Mouse (Mus musculus): ENCODE data around the gene Heatr4. TPM values are rescaled to one million over a fixed set of nuclear protein-coding genes. Genes with fewer than 3 reads are reported as not detected.

Heatr4 gene
- total RNA-seq, 2 experiments from 2014 or later, result 0.12 TPM; not detected in 1

DNA sequence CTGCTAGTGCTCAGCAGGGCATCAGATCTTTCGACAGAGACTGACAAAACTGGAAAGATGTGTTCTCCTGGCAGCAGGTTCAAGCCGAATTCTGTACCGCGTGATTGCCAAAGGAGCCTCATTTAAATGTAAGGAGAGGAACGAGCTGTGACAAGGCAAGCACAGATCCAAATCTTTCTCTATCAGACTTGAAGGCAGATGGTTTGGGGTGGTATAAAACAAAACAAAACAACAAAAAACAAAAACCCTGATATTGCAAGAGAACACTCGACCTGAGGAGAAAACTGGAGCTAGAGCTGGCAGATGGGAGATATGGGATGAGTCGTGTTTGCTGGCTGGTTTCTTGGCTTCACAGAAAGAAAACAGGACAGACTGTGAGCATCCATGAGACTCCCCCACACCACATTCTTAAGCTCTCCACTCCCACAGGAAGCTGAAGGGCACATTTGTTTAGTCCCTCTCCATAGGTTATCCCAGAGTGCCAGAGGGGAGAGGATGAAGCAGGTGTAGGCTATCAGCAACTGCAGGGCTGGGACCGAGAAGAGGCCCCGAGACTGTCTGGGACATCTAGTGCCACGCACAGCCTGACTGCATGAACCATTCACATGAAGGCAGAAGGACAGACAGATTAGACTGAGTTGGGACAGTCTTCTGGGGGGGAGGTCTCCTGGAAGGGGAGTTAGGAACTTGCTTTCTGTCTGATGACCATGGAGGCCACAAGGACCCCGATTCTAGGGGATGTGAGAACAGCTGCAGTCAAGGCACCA lies 13.9 kb upstream of the Heatr4 start:
- DNase-seq (ENCODE audit: low spot score in 2 of 2), result no peak

DNA sequence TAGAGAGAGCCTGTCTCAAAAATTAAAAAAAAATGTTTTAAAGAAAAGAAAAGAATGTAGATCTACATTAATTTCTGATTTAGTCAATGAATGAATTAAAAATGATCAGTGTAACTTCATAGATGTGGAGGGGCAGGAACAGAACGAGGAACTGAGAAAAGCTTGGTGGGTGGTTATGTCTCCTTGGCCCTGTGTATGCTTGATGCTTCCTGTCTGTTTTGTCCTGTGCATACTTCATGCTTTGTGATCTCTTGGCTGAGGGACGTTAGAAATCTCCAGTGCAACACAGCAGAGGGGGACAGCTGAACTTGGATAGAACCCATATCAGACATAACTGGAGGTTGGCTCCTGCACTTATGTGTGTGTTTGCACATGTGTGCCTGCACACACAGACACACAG lies 12.6 kb upstream of the Heatr4 start:
- DNase-seq (ENCODE audit: low spot score in 2 of 2), result no peak

DNA sequence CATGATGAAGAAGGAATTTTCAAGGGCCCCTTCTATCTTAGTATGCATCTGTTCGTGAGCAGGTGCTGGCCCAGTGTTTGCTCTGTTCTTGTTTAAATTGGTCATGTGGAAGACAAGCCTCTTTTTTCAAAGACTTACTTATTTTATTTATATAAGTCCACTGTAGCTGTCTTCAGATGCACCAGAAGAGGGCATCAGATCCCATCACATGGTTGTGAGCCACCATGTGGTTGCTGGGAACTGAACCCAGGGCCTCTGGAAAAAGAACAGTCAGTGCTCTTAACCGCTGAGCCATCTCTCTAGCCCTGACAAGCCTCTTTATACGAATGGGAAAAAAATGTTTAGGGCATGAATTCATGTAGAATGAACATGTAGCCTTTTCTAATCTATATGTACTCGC lies 4.7 kb upstream of the Heatr4 start:
- no peak for DNase-seq (ENCODE audit: low spot score in 2 of 2)

DNA sequence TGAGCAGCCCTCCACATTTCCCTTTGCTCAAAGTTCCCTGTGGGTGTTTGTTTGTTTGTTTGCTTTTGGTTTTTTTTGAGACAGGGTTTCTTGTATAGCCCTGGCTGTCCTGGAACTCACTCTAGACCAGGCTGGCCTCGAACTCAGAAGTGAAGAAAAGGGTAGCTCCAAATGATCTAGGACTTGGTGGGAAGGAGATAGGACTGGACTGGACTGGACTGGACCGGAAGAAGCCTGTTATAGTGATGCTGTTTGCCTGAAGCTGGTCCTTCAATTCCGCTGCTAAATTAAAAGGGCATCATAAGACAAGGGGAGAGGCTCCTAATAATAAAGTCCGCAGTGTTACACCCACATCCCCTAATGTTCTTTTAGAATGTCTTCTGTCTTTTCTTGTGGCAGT lies 3.8 kb upstream of the Heatr4 start:
- no peak for DNase-seq (ENCODE audit: low spot score in 2 of 2)

DNA sequence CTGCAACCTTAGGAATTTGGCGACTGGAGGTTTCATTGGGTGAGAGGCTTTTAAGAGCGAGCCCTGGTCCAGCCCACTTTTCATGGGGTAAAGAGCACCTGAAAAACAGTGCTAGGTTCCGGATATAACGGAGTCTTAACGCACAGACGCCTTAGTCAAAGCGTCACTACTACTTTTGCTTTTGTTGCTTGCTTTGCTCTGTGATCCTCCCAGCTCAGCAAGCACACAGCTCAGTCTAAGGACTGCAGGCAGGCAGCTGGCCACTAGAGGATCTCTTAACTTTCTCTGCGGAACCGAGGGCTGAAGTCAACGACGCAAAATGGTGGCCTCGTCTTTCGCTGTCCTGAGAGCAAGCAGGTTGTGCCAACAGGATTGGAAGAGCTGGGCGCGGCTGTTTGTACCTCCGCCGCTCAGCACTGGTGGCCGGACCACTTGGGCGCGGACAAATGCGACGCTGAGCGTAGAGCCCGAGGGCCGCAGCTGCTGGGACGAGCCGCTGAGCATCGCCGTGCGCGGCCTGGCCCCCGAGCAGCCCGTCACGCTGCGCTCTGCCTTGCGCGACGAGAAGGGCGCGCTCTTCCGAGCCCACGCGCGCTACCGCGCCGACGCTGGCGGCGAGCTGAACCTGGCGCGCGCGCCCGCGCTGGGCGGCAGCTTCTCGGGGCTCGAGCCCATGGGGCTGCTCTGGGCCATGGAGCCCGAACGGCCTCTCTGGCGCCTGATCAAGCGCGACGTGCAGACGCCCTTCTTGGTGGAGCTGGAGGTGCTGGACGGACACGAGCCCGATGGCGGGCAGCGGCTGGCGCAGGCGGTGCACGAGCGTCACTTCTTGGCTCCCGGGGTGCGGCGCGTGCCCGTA lies 3.2 kb upstream of the Heatr4 start, which contains the start of gene Acot2:
Gene Acot2, plus strand, starts transcription at position 279 of the 859 bp plus-strand sequence.
- peak; percentile 77 to 83 for DNase-seq (ENCODE audit: low spot score in 2 of 2)

DNA sequence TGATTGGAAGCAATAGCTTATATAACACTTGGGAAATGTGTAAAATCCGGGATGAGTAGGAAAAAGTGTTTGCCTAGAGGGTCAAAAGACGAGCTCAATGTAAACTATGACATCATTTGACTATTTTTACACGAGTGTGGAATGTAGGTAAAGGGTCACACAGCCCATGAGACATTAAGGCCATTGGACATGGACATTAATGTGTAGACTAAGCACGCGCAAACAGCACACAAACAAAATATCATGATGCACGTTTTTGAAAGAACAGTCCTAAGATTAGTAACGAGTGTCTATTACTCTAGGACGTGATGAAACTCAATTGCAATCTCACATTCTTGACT lies 2.6 kb upstream of the Heatr4 start:
- DNase-seq (ENCODE audit: low spot score in 2 of 2), result no peak

DNA sequence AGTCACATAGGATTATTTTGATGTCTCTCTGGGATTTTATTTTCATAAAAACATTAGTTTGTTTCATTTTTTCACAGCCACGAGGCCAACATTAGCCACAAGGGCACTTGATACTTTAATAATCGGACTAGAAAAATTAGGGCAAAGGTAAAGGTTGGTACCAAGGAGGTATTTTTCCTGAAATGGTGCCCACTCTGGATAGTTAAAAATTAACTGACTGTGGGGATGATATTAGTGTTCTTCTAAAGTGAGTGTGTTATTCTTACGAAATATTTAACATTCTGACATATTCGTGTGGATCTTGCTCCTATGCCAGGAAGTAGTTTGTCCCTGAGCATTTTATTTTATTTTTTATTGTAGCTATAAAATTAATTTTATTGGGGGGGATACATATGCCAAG lies 3.0 kb downstream of the Heatr4 start:
- no peak for DNase-seq (ENCODE audit: low spot score in 2 of 2)

DNA sequence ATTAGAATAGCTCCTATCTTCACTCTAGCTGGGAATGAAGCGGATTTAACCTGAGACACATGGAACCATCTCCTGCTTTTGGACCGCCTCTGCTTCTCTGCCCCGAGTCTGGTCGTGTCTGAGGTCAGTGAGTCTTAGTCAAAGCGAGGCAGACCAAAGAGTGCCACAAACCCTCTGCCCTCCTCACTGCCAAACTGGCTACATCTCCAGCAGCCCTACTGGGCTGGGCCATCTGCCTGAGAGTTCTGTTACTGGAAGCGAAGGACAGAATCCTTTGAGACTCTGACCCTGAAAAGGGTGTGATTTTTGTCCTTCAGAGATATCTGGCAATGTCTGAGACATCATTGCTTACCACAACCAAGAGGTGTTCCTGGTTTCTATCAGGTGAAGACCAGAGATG lies 5.8 kb downstream of the Heatr4 start:
- DNase-seq (ENCODE audit: low spot score in 2 of 2), result no peak

DNA sequence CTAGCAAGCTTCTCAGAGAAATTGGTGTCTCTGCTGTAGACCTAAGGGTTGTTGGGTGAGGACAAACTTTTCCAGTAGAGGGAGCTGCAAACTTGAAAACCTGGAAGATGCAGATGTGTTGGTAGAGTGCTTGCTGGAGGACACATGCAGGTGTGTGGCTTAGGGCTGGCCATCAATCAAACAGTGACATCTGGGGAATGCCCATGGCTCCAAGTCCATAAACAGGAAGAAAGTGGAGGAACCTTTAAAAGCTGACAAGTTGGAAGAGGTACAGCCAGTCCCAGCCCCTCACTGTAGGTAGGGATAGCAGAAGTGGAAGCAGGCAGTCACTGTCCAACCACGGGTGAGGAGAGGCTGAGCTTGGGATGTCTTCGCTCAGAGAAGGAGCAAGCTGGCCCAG lies 12.5 kb downstream of the Heatr4 start:
- DNase-seq (ENCODE audit: low spot score in 2 of 2), result peak; percentile 25 to 43

DNA sequence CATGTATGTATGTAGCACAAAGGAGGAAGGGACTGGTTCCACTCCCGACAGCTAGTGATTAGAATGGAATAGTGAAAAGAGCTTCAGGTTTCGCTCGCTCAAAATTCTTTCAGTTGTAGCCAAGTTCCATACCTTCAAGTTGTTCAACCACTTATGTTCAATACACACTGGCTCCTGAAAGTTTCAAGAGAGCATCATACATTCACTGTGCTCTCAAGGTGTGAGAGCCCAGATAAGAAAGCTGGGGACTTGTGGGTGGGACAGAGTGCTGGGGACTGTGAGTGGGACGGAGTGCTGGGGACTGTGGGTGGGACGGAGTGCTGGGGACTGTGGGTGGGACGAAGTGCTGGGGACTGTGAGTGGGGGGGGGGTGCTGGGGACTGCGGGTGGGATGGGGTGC lies 19.4 kb downstream of the Heatr4 start:
- no peak for DNase-seq (ENCODE audit: low spot score in 2 of 2)

DNA sequence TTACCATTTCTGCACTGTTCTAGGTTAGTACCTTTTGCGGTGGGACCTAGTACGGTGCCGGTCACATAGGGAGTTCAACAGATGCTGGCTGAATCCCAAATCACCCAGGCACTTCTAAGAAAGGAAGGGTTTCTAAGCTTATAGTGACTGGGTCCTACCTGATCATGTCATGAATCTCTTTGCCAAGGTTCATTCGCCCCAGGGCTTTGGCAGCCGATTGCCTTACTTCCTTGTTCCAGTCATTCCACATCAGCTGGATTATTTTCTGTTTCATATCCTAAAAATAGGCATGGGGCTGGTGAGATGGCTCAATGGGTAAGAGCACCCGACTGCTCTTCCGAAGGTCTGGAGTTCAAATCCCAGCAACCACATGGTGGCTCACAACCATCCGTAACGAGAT lies 26.4 kb downstream of the Heatr4 start:
- no peak for DNase-seq (ENCODE audit: low spot score in 2 of 2)

DNA sequence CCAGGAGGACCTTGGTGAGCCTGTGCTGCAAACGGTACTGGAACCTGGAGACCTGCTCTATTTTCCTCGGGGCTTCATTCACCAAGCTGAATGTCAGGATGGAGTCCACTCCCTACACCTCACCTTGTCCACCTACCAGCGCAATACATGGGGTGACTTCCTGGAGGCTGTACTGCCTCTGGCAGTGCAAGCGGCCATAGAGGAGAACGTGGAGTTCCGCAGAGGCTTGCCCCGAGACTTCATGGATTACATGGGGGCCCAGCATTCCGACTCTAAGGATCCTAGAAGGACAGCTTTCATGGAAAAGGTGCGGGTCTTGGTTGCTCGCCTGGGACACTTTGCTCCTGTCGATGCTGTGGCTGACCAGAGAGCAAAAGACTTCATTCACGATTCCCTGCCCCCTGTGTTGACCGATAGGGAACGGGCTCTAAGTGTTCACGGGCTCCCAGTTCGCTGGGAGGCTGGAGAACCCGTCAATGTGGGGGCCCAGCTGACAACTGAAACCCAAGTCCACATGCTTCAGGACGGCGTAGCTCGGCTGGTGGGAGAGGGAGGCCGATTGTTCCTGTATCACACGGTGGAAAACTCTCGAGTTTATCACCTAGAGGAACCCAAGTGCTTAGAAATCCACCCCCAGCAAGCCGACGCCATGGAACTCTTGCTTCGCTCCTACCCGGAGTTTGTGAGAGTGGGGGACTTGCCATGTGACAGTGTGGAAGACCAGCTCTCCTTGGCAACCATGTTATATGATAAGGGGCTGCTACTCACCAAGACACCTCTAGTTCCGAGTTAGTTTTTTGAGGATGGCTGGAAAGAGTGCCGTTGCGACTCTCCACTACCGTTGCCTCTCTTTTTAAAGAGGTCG lies 32.7 kb downstream of the Heatr4 start:
- no peak for DNase-seq (ENCODE audit: low spot score in 2 of 2)

DNA sequence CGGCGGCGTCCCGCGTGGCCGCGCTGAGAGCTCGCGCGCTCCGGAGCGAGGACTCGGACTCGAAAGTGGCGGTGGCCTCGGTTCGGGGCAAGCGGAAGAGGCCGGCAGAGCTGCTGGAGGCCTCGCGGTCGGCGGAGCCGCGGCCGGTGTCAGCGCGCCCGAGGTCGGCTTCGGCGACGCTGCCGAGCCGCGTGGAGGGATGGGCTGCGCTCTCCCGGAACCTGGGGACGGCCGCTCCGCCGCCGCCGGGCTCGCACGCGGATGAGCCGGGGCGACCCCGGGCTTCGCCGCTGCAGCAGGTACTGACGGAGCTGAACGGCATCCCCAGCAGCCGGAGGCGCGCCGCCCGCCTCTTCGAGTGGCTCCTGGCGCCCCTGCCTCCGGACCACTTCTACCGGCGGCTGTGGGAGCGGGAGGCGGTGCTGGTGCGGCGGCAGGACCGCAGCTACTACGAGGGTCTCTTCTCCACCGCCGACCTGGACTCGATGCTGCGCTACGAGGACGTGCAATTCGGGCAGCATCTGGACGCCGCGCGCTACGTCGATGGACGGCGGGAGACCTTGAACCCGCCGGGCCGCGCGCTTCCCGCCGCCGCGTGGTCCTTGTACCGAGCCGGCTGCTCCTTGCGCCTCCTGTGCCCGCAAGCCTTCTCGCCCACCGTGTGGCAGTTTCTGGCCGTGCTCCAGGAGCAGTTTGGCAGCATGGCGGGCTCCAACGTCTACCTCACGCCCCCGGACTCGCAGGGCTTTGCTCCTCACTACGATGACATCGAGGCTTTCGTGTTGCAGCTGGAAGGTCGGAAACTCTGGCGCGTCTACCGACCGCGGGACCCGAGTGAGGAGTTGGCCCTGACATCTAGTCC lies 33.6 kb downstream of the Heatr4 start:
- peak; percentile 50 to 52 for DNase-seq (ENCODE audit: low spot score in 2 of 2)

DNA sequence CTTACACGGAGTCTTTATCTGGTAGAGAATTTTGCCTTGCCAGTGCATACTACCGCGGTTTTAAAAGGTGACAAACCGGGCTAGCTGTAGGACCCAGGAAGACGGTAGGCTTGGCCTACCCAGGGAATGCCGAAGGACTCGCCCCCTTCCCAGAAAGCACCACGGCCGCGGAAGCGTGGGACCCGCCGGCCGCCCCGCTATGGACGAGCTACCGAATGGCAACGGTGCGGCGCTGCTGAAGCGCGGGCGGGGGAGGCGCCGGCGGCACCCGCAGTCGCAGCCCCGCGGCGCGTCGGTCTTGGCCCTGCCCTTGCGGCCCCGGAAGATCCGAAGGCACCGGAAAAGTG lies 34.2 kb downstream of the Heatr4 start, which contains the start of gene Riox1:
Gene Riox1, plus strand, starts transcription at position 116 of the 347 bp plus-strand sequence.
- DNase-seq (ENCODE audit: low spot score in 2 of 2), result peak; percentile 75 to 83

DNA sequence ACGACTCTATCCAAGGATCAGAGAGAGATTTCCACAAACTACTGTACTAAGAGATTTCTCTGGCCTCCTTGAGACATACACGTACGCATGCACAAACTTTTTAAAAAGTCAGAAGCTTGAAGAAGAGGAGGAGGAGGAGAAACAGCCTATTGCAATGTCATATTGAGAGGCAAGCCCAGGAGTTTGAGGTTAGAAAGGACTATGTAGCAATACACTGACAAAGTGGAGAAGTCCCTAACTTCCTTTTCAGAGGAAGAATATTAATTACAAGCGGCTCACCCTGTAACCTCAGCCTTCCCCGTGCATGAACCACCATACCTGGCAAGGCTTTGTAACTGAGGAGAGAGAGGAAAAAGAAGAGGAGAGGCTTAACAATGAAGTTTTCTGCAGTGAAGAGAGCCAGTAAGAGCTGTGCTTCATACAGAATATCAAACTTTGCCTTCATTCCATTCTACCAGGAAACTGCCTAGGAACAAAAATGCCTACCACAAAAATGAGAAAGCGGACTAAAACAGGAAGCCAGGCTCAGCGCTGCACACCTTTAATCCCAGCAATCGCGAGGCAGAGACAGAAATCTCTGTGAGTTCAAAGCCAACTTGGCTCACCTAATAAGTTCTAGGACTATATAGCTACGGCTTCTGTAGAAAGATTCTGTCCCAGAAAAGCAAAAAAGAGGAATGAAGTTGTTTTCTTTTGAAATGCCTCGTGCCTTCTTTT lies 34.7 kb downstream of the Heatr4 start:
- DNase-seq (ENCODE audit: low spot score in 2 of 2), result no peak

DNA sequence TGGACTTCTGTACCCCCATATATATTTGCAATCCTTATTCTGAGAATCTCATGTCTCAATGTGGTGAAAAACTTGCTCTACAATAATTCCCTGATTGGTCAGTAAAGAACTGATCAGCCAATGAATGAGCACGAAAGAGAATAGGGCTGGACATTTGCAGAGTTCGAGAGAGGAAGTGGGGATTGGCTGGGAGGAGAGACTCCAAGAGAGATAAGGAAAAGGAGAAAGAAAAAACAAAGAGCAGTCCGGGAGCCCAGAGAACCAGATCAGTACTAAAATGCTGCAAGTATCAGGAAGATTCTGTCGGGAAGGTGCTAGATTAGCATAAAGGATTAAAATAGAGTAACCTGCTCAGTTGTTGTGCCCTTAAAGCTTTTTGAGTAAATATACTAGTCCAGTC lies 35.6 kb downstream of the Heatr4 start:
- DNase-seq (ENCODE audit: low spot score in 2 of 2), result no peak

DNA sequence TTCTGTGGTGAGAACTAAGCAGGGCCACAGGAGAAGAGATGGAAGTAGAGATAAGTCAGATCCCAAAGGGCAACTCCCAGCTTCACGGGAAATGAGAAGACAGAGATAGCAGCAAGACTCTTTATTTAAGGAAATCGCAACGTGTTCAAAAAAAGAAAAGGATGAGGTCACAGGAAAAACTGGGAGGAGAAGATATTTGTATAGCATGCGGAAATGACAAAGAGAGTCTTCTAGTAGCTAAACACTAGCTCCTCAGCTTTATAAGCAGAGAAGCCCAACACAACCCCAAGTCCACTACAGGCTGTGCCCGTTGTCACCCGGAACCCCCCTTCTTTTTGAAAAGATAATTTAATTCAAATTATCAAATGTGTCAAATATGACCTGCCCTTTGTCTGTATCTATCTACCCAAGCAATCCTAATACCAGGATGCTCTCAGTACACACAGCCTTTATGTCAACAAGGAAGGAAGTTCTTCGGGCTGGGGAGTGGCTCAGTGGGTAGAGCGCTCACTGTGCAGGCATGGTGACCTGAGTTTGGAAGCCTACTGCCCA lies 37.3 kb downstream of the Heatr4 start:
- no peak for DNase-seq (ENCODE audit: low spot score in 2 of 2)

DNA sequence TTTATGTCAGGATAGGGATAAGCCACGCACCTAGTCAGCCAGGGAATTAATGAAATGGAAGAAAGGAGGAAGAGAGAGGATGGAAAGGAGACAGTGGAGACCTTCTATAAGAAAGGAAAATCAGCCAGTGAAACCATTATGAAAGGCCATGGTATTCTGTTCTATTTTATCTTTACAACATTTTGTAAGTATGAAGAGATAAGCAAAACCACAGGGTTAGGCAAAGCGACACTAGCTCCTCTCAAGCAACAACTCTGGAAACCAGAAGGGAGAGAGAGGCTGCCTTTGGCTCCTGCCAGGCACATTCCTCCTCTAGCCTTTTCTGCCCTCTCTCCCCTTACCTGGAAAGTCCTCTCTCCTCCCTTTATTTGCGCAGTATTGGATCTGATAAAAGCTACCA lies 42.7 kb downstream of the Heatr4 start:
- no peak for DNase-seq (ENCODE audit: low spot score in 2 of 2)

DNA sequence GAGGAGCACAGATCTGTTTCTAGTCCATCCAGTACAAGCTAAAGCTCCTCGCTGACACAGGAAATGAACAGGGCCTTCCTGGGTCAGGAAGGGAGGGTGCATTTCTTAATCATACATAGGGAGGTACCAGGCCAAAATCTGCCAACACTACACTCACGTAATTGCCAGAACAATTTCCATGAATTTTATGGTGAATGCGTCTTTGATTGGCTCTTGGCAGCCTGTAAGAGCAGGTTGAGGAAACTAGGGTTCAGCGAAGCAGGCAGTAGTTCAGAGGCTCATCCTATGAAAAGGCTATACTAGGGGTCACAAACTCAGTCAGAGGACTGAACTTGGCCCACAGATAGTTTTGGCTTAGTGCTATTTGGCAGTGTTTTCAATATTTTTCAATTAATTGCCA lies 44.6 kb downstream of the Heatr4 start:
- no peak for DNase-seq (ENCODE audit: low spot score in 2 of 2)

DNA sequence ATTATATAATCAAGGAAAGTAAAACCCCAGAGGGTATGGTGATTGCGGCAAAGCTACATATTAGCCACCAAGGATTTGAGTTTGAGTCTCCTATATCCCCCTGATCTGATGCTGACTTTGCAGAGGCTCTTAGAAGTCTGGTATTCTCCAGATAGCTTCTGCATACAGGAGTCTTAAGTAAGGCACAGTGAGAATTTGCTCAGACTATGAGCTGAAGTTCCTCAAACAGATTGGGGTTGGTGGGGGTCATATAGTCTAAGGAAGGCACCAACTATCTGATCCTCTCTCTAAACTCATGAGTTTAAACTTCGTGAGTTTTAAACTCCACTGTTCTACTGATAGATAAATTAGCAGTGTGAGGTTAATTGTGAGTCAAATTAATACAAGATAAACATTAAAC lies 45.3 kb downstream of the Heatr4 start:
- no peak for DNase-seq (ENCODE audit: low spot score in 2 of 2)
